Mouse (Mus musculus): ENCODE results near the gene Lmln.

GRCm38 (mm10) chr16:33083996-33084395 lies 21.7 kb downstream of the Lmln start:
- TF ChIP-seq TCF3 (IDR thresholded peaks at IDR 0.05; ENCODE audit: insufficient read length, low read depth) (no peak), POLR2A (IDR thresholded peaks at IDR 0.05; ENCODE audit: insufficient read length, low read depth) (no peak), USF1 (IDR thresholded peaks at IDR 0.05; ENCODE audit: low read depth) (no peak), CEBPB (IDR thresholded peaks at IDR 0.05; ENCODE audit: insufficient read depth, poor library complexity, severe bottlenecking) (no peak), MYOG (IDR thresholded peaks at IDR 0.05; ENCODE audit: control insufficient read depth in 1 of 3, insufficient read depth in 1 of 3, insufficient read length in 2 of 3, low read depth in 2 of 3) (no peak)

All from myocyte (in vitro differentiated cells).